Mouse (Mus musculus) cerebellum, adult 11 months (tissue): ENCODE measurements around the gene Slc9a5.

Source experiments
- DNase-seq: peaks from one replicate; pipeline ENCODE4 v3.0.0; 2022

The Slc9a5 gene

DNA sequence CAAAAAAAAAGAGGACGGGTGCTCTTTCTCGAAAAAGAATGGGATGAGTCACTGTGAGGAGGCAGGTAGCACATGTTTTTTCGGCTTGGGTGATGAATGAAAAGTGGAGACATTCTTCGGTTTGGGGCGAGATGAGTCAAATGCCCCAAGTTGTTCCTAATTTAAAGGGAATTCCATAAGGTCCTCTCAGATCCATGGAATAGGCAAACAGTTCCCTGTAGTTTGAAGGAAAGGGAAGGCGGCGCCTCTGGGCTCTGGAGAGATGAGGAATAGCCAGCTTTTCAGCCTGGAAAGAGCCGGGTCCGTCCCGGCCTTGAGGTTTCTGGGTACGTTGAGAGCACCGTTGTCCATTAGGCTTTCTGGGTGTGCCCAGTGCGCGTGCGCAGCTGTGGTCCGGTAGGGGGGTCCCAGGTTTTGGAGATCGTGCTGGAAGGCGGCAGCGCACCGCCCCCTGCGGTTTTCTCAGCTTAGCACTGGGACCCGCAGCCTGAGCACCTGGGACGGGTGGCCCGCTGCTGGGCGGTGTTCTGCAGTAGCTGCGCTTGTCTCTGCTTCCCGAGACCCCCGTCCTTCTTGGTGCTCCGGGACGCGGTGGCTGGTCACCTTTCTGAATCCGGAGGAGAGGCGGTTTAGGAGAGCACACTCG, at the start of gene Slc9a5:
TSS of gene Slc9a5 (plus strand) at position 394 of the 646 bp plus-strand sequence.
- peak; percentile 76 for DNase-seq

DNA sequence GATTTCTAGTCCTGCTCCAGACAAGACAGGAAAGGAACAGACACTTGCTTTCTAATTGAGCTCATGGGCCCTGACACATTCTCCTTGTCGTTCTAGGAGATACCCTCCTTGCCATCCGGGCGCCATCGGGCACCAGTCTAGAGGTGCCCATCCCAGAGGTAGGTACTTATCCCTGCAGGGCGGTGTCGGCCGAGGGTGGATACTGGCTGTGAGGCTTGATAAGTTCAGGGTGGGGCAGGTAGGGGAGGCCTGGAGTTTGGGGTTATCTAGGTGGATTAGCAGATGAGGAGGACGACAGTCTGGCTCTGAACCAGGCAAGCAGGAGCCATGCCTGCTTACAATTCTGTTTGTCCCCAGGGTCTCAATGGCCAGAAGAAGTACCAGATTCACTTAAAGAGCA, 48.7 kb upstream of the Slc9a5 start:
- DNase-seq: peak; percentile 25

DNA sequence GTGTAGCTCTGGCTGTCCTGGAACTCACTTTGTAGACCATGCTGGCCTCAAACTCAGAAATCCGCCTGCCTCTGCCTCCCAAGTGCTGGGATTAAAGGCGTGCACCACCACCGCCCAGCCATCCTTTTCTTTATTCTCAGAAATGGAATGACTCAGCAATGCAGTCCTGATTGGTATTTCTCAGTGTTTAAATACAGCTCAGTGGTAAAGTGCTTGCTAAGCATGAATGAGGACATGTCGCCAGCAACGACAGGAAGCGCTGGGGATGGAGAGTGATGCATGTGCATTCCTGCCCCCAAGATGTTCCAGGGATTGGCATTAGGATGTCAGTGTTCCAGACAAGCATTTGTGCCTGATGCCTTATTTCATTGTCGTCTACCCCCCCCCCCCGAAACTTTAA, 45.2 kb upstream of the Slc9a5 start:
- DNase-seq: no peak

- DNase-seq: no peak
These were observed 44.8 kb upstream of the Slc9a5 start for GRCm38 (mm10) chr8:105303874-105304273.

DNA sequence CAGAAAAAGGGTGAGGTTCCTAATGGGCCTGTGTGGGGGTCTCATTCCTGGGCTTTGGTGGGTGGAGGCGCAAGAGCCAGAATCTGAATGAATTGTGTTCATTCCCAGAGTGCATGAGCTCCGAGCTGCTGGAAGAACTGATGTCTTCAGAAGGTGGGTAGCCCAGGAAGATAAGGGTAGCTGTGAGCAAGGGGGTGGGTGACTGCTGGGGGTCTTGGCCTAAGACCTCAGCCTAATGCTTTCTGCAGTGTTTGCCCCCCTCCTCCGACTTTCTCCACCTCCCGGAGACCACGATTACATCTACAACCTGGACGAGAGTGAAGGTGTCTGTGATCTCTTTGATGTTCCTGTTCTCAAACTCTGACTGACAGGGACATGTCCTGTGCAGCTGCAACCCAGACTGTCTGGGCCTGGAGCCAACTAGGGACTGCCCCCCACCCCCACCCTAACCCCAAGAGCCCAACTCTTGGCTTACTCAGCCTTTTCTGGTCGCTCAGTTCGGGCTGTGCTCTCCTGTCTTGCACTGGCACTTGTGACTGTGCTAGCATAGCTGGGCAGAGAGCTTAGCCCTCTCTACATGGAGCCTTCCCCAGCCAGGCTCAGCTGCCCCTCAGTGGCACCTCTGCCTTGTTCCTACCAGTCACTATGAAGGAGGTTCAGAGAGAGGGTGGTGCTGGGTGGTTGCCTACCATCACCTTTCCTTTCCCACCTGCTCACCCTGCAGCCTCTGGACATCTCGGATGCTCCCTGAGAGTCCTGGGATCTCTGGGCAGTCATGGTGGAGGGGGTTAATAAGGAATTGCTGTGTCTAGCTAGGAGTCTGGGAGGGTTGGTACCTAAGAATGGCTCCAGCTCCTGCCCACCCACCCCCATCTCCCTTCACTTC, 44.1 kb upstream of the Slc9a5 start:
- peak; percentile 22 for DNase-seq

DNA sequence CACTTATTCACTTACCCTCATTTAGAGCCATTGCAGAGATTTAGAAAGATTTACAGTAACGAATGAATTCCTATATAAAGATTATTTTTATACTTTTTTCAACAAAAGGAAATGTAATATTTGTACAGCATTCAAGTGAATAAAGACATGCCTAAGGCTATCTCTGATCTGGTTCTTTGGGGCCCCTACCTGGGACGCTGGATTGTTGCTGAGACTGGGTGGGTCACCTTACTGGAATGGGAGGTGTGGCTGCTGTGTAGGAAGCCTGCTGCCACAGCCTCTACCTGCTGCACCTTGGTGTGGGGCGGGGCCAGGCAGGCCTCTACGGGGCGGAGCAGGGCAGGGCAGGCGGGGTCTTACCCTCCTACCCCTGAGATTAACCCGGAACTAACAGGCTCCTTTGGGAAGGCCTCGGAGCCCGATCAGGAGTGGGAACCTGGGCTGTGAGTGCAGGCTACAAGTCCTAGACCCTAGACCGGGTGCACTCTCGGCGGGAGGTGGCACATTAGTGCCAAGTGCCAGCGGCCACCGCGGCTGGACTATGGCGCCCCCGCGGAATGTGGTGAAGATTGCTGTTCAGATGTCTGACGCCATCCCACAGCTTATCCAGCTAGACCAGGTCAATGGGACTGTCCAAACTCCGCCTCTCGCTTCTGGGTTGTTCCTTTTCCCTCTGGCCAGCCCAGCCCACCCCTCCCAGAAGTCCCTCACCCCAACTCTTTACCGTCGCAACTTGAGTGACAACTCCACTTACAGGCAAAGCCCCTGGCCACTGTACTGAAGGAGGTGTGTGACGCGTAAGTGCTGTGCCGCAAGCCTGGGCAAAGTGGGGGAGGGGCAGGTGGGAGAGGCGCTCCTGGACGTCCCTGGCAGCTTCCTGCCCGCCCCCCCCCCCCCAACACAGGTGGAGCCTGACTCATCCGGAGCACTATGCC, 43.2 kb upstream of the Slc9a5 start, which contains the start of gene Elmo3:
TSS of gene Elmo3 (plus strand) at position 391 of the 935 bp plus-strand sequence.
- peak; percentile 79 for DNase-seq

DNA sequence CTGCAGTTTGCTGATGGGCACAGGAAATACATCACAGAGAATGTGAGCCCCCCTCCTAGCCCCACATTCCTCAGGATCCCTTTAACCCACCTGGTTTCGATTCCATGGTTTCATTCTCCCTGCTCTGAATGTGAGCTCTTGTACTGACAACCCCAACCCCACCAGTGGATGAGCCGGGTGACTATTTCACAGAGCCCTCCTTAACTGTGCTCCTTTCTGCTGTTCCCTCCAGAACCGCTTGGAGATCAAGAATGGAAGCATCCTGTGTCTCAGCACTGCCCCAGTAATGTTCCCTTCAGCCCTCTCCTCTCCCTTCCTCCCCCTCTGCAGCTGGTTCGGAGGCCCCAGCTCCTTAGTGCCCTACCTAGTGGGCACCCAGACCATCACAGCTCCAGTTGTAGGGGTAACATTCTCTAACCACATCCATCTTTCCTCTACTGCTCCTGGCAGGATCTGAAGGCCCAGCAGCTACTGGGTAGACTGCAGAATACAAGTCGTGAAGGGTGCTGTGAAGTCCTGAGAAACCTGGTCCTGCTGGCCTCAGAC, 42.4 kb upstream of the Slc9a5 start:
- peak; percentile 30 for DNase-seq

DNA sequence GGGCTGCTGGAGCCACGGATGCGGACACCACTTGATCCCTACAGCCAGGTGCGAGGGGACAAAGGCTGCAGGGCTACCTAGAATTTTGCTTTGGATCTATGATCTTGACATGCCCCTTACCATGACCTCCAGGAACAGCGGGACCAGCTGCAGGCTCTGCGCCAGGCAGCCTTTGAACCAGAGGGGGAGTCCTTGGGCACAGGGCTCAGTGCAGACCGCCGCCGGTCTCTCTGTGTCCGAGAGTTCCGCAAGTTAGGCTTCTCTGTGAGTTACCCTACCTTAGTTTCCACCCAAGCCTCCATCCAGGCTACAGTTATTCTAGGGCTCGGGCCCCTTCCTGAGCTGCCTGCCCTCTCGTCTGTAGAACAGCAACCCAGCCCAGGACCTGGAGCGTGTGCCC, 41.0 kb upstream of the Slc9a5 start:
- peak; percentile 41 for DNase-seq

GRCm38 (mm10) chr8:105308428-105308827, 40.2 kb upstream of the Slc9a5 start:
- no peak for DNase-seq

DNA sequence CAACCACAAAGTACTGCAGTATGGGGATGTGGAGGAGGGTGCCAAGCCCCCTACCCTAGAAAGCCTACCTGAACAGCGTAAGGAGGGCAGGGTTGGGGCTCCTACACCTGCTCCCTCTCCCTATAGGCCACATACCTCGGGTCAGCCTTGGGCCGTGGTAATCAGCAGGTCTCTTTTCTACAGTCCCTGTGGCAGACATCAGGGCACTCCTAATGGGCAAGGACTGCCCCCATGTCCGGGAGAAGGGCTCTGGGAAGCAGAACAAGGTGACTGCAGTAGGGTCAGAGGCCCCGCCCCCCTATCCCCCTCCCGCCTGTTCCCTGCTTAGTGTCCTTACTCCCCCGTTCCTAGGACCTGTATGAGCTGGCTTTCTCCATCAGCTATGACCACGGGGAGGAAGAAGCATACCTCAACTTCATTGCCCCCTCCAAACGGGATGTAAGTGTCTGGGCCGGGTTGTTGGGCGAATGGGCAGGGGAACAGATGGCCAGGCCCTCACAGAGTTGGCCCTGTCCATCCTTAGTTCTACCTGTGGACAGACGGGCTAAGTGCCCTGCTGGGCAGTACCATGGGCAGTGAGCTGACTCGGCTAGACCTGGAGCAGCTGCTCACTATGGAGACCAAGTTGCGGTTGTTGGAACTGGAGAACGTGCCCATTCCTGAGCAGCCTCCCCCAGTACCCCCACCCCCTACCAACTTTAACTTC, 39.3 kb upstream of the Slc9a5 start:
- peak; percentile 92 for DNase-seq

GRCm38 (mm10) chr8:105310118-105310517, 38.5 kb upstream of the Slc9a5 start:
- peak; percentile 38 for DNase-seq

DNA sequence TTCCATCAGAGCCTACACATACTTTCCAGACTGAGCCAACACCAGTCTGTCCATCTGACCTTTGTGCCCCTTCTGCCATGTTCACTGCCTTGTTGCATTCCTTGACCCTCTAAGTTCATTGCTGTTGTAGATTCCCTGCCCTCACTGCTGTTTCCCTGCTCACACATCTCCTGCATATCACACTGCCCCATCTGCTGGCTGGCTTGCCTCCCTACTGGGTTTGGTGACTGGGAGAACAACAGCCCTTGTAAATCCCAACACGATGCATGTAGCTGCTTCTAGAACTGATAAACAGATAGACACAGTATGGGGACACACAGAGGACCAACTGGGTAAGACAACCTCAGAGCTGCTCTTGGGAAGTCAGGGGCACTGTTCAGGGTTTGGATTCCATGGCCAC, 36.9 kb upstream of the Slc9a5 start:
- DNase-seq: no peak

- DNase-seq: peak; percentile 40
These were observed 35.7 kb upstream of the Slc9a5 start for GRCm38 (mm10) chr8:105312891-105313481.

DNA sequence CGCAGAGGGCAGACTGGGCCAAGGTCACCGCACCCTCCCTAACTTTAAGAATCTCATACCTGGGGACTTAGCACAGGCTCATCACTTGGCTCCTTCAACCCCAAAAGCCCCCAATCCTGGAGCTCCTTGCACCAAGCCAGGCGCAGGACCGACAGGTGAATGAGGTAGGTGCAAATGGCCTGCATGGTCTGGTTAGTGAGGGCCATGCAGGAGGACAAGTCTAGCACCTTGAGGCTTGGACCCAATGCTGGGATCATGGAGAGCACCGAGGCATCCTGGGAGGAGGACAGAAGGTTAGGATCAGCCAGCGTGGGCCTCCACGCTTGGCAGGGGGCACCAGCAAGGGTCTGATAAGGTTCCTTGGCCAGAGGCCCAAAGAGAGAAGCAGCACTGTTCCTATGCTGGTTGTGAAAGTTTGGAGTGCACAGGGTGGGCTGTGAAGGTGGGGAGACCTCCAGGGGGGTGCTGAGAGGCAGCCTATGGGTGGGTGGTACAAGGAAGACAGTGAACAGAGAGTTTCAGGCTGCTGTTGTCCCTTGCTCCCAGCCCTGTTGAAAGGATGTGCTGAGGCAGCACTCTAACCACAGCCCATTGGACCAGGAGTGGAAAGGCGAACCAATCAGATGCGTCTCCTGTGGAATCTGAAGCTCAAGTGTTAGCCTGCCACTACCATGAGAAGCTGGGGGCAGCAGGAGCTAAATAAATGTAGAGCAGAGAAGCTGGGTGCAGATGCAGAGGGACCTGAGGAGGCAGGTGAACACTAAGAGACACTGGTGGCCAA, 34.8 kb upstream of the Slc9a5 start:
- DNase-seq: peak; percentile 25

DNA sequence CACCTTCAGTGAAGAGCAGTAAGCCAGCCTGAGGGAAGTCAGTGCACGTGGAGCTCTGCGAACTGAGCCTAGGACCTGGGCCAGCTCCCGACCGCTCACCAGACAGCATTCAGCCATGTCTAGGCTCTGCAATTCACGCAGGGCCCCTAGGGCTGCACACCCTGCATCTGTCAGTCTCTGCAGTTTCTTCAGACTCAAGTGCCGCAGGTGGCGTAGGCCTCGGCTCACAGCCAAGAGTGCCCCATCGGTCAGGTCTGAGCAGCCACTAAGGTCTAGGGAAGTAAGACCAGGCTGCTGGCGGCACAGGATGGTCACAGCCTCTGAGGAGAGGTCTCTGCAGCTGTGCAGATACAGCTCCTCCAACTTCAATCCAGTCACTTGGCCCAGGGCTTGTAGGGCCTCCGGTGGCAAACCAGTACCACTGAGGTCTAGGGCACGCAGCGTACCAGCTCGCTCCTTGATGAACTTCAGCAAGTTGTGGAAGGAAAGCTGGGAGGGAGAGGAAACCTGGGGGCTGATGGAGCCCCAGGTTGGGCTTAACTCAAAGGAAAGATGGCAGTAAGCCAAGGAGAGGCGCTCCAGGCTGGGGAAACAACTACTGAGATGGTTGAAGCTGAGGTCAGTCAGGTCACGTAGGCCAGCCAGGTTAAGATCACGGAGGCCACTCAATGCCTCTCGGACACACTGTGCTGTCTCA, 33.4 kb upstream of the Slc9a5 start:
- peak; percentile 58 for DNase-seq

DNA sequence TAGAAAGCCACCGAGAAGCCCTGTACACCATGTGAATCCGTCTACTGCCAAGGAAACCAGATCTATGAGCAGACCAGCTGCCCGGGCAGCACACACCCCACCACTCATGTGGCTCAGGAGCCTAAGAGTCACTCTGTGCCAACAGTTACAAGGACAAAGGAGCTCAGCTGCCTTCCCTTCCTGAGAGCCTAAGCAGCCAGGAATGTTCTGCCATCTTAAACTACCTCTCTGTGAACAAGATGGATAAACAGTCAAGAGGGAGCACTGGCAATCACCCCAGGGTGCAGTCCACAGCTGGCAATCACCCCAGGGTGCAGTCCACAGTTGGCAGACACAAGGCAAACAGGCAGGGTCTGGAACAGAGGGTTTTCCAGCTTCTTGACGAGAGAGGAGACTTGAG, 30.7 kb upstream of the Slc9a5 start:
- DNase-seq: no peak

DNA sequence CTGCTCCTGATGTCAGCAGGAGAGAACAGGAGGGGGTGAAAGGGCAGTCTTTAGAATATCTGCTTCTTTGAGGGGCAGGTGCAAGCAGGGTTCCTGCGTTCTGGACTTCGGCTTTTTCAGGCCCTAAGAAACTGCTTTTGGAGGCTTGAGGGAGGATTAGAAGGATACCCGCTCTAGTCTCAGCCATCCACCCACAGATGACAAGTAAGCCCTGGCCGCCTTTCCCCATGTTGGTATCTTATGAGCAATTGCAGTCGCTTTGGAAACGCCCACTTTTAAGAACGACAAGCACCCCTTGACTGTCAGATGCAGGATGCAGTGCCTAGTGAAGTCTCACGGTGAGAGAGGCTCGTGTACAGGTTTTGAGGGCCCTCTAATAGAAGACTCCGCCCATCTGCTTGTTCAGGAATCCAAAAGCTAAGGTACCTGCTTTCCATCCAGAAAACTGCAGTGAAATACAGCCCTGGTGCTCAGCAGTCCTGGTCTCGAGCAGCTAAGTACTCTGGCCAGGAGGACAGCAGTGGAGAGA, 29.9 kb upstream of the Slc9a5 start:
- no peak for DNase-seq

- no peak for DNase-seq
These were observed 25.5 kb upstream of the Slc9a5 start for GRCm38 (mm10) chr8:105323183-105323582.

GRCm38 (mm10) chr8:105325641-105326093, 23.0 kb upstream of the Slc9a5 start:
- peak; percentile 43 for DNase-seq
